Mouse (Mus musculus): ENCODE measurements around the gene Plekhg3.

DNA sequence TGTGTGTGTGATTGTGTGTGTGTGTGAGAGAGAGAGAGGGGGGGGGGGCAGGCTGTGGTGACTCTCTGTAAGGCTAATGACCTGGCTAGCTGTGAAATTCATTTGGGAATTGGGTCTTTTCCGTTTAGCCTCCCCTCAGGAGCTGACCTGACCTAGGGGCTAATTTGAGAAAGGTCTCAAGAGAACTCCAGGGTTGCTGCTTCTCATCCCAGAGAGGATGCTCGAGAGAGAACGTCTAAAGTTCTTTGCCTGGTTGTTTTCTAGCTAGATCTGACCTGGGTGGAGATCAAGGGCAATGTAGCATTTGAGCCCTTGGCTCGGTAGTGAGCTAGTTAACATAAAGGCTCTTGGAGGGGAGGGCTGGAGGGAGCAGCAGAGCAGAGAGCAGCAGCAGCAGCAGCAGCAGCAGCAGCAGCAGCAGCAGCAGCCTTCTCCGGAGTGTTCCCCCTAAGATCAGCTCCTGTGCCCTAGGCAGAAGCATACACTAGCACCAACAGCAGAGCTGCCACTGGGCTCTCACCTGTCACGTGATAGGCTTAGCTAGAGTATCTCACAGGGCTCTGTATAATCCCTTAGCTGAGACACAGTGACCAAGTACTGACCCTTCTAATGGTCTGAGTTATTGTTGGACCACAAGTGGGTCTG lies 26.2 kb downstream of the Plekhg3 start:
- TF ChIP-seq CTCF (IDR thresholded peaks at IDR 0.05): no peak
- no peak for TF ChIP-seq EP300 (IDR thresholded peaks at IDR 0.05)
